Mouse (Mus musculus) gastrocnemius, adult 18-20 months (tissue): ENCODE results near the gene Abca1. TPM values are rescaled to one million over a fixed set of nuclear protein-coding genes. Genes with fewer than 3 reads are reported as not detected.

ENCODE experiments used
- DNase-seq: peaks from one replicate; pipeline ENCODE4 v3.0.0; 2021; ENCODE audit warnings: low spot score
- long read RNA-seq, 2 experiments: library from polyadenylated mRNA; stranded (forward); transcript quantifications; one replicate each; pipeline ENCODE4 v2.0.0; 2021
- total RNA-seq, 2 experiments: library from RNA; stranded (reverse); gene quantifications; 2 replicates each; pipeline ENCODE4 v1.2.3; 2021

The Abca1 gene
- 1 to 10 TPM; 7.1 to 7.4 TPM for total RNA-seq
- long read RNA-seq, experiment 1, full-length matches to known transcripts, result 1 of 3 reads
- long read RNA-seq, experiment 1, partial matches to known transcripts, result 0 of 3 reads
- long read RNA-seq, experiment 1, other reads (novel, unspliced or antisense), result 2 of 3 reads
- long read RNA-seq, experiment 2, partial matches to known transcripts, result 1 of 1 reads
- long read RNA-seq, experiment 2, other reads (novel, unspliced or antisense), result 0 of 1 reads

GRCm38 (mm10) chr4:53159767-53160166 is at the start of gene Abca1:
TSS of gene Abca1 (minus strand) at chr4:53159895.
- DNase-seq, result peak; percentile 93

- DNase-seq, result no peak
These were observed 44.8 kb upstream of the Abca1 start for GRCm38 (mm10) chr4:53204482-53204881.

- no peak for DNase-seq
These were observed 44.1 kb upstream of the Abca1 start for GRCm38 (mm10) chr4:53203595-53204400.

GRCm38 (mm10) chr4:53200276-53200675 is 40.6 kb upstream of the Abca1 start:
- DNase-seq, result no peak

- peak; percentile 67 for DNase-seq
These were observed 38.1 kb upstream of the Abca1 start for GRCm38 (mm10) chr4:53197842-53198241.

GRCm38 (mm10) chr4:53196058-53196771 is 36.5 kb upstream of the Abca1 start:
- peak; percentile 93 for DNase-seq

GRCm38 (mm10) chr4:53187071-53187470 is 27.4 kb upstream of the Abca1 start:
- peak; percentile 48 for DNase-seq

GRCm38 (mm10) chr4:53186573-53186972 is 26.9 kb upstream of the Abca1 start:
- no peak for DNase-seq

- DNase-seq, result no peak
These were observed 26.4 kb upstream of the Abca1 start for GRCm38 (mm10) chr4:53186141-53186540.

GRCm38 (mm10) chr4:53181479-53181878 is 21.8 kb upstream of the Abca1 start:
- DNase-seq, result no peak

GRCm38 (mm10) chr4:53179308-53179820 is 19.7 kb upstream of the Abca1 start:
- DNase-seq, result no peak

- DNase-seq, result no peak
These were observed 18.8 kb upstream of the Abca1 start for GRCm38 (mm10) chr4:53178489-53178888.

GRCm38 (mm10) chr4:53177696-53178095 is 18.0 kb upstream of the Abca1 start:
- no peak for DNase-seq

GRCm38 (mm10) chr4:53174906-53175305 is 15.2 kb upstream of the Abca1 start:
- no peak for DNase-seq

GRCm38 (mm10) chr4:53170403-53170802 is 10.7 kb upstream of the Abca1 start:
- DNase-seq, result no peak

GRCm38 (mm10) chr4:53165231-53165630 is 5.5 kb upstream of the Abca1 start:
- no peak for DNase-seq

GRCm38 (mm10) chr4:53159176-53159575 is 519 bp downstream of the Abca1 start:
- peak; percentile 30 for DNase-seq

GRCm38 (mm10) chr4:53158634-53159033 is 1.1 kb downstream of the Abca1 start:
- peak; percentile 87 for DNase-seq

GRCm38 (mm10) chr4:53155471-53155870 is 4.2 kb downstream of the Abca1 start:
- no peak for DNase-seq

GRCm38 (mm10) chr4:53153711-53154110 is 6.0 kb downstream of the Abca1 start:
- no peak for DNase-seq

GRCm38 (mm10) chr4:53153061-53153460 is 6.6 kb downstream of the Abca1 start:
- no peak for DNase-seq

- no peak for DNase-seq
These were observed 7.0 kb downstream of the Abca1 start for GRCm38 (mm10) chr4:53152655-53153054.
